Mouse (Mus musculus): Measurements from ENCODE around the gene Arrdc5.

Gene Arrdc5

GRCm38 (mm10) chr17:56300186-56300585 lies at the start of gene Arrdc5:
TSS of gene Arrdc5 (minus strand) at chr17:56300286.
- DNase-seq, result no peak

- DNase-seq, result no peak
Observed at GRCm38 (mm10) chr17:56348586-56348985, 48.5 kb upstream of the Arrdc5 start.

GRCm38 (mm10) chr17:56348128-56348527 lies 48.0 kb upstream of the Arrdc5 start:
- DNase-seq, result no peak

- no peak for DNase-seq
Observed at GRCm38 (mm10) chr17:56345364-56345763, 45.3 kb upstream of the Arrdc5 start.

- DNase-seq, result no peak
Observed at GRCm38 (mm10) chr17:56343466-56343865, 43.4 kb upstream of the Arrdc5 start.

- no peak for DNase-seq
Observed at GRCm38 (mm10) chr17:56340717-56341116, 40.6 kb upstream of the Arrdc5 start.

GRCm38 (mm10) chr17:56338909-56339308 lies 38.8 kb upstream of the Arrdc5 start:
- DNase-seq, result peak; percentile 87

- DNase-seq, result no peak
Observed at GRCm38 (mm10) chr17:56337791-56338190, 37.7 kb upstream of the Arrdc5 start.

GRCm38 (mm10) chr17:56337190-56337589 lies 37.1 kb upstream of the Arrdc5 start:
- DNase-seq, result peak; percentile 78

GRCm38 (mm10) chr17:56332987-56333386 lies 32.9 kb upstream of the Arrdc5 start:
- peak; percentile 67 for DNase-seq

GRCm38 (mm10) chr17:56331256-56331655 lies 31.2 kb upstream of the Arrdc5 start:
- no peak for DNase-seq

- DNase-seq, result peak; percentile 66
Observed at GRCm38 (mm10) chr17:56330345-56330744, 30.3 kb upstream of the Arrdc5 start.

GRCm38 (mm10) chr17:56329267-56329666 lies 29.2 kb upstream of the Arrdc5 start:
- DNase-seq, result no peak

GRCm38 (mm10) chr17:56326153-56327147 lies 26.4 kb upstream of the Arrdc5 start:
- peak; percentile 20 for DNase-seq

- peak; percentile 99 for DNase-seq
Observed at GRCm38 (mm10) chr17:56325450-56326152, 25.5 kb upstream of the Arrdc5 start, which contains the start of gene Kdm4b. TSS of gene Kdm4b (plus strand) at chr17:56326062.

GRCm38 (mm10) chr17:56324419-56324818 lies 24.3 kb upstream of the Arrdc5 start:
- no peak for DNase-seq

GRCm38 (mm10) chr17:56309191-56309945 lies 9.3 kb upstream of the Arrdc5 start:
- no peak for DNase-seq

GRCm38 (mm10) chr17:56308088-56308487 lies 8.0 kb upstream of the Arrdc5 start:
- DNase-seq, result peak; percentile 12

- peak; percentile 71 for DNase-seq
Observed at GRCm38 (mm10) chr17:56305826-56306225, 5.7 kb upstream of the Arrdc5 start.

GRCm38 (mm10) chr17:56305156-56305555 lies 5.1 kb upstream of the Arrdc5 start:
- peak; percentile 56 for DNase-seq

- no peak for DNase-seq
Observed at GRCm38 (mm10) chr17:56304718-56305117, 4.6 kb upstream of the Arrdc5 start.

- peak; percentile 98 for DNase-seq
Observed at GRCm38 (mm10) chr17:56303847-56304586, 3.9 kb upstream of the Arrdc5 start.
